Mouse (Mus musculus): ENCODE data around the gene Cpa1. TPM values are rescaled to one million over a fixed set of nuclear protein-coding genes. Genes with fewer than 3 reads are reported as not detected.

The Cpa1 gene
- total and polyA plus RNA-seq, 3 experiments = not detected

GRCm38 (mm10) chr6:30618735-30619134, 20.3 kb upstream of the Cpa1 start:
- no peak for DNase-seq (ENCODE audit: low spot score)
- H3K27me3 ChIP-seq (ENCODE audit: insufficient read depth, low read length) = peaks cover 36% of the 10 kb centered on the region

GRCm38 (mm10) chr6:30619606-30620005, 19.4 kb upstream of the Cpa1 start:
- H3K4me3 ChIP-seq (ENCODE audit: low read depth, low read length) = no peak overlapping the region
- TF ChIP-seq GATA2 (IDR thresholded peaks at IDR 0.05; ENCODE audit: borderline replicate concordance, low read depth, low read length) = no peak
- no peak for TF ChIP-seq CTCF (IDR thresholded peaks at IDR 0.05; ENCODE audit: low read depth, low read length)
- TF ChIP-seq POLR2AphosphoS5 (IDR thresholded peaks at IDR 0.05; ENCODE audit: insufficient replicate concordance, low read depth, low read length) = no peak
- TF ChIP-seq TAL1 (conservative IDR thresholded peaks at IDR 0.05; ENCODE audit: low read depth, low read length) = no peak

More at GRCm38 (mm10) chr6:30618735-30619134, 20.3 kb upstream of the Cpa1 start:
- Histone ChIP-seq H3K36me3 (replicated peaks) (no peaks in the 10 kb centered on the region), H3K4me3 (ENCODE audit: low read depth, low read length) (no peak overlapping the region), H3K9me3 (replicated peaks) (no peaks in the 10 kb centered on the region), H3K4me1 (ENCODE audit: insufficient read depth, low read depth, low read length) (peaks cover 2% of the 10 kb centered on the region; the same call in 1 of the 2 replicates)
- TF ChIP-seq GATA2 (IDR thresholded peaks at IDR 0.05; ENCODE audit: borderline replicate concordance, low read depth, low read length) (no peak), CTCF (IDR thresholded peaks at IDR 0.05; ENCODE audit: low read depth, low read length) (no peak), POLR2AphosphoS5 (IDR thresholded peaks at IDR 0.05; ENCODE audit: insufficient replicate concordance, low read depth, low read length) (no peak), TAL1 (conservative IDR thresholded peaks at IDR 0.05; ENCODE audit: low read depth, low read length) (no peak), GATA1 (IDR thresholded peaks at IDR 0.05; ENCODE audit: borderline replicate concordance, low read length) (no peak)
- no peak for ATAC-seq (ENCODE audit: extremely low read depth, insufficient number of reproducible peaks, low FRiP score, poor library complexity, severe bottlenecking)

GRCm38 (mm10) chr6:30620591-30620990, 18.4 kb upstream of the Cpa1 start:
- TF ChIP-seq CTCF (IDR thresholded peaks at IDR 0.05; ENCODE audit: low read depth, low read length) (no peak), TAL1 (conservative IDR thresholded peaks at IDR 0.05; ENCODE audit: low read depth, low read length) (no peak), POLR2AphosphoS5 (IDR thresholded peaks at IDR 0.05; ENCODE audit: insufficient replicate concordance, low read depth, low read length) (no peak), GATA2 (IDR thresholded peaks at IDR 0.05; ENCODE audit: borderline replicate concordance, low read depth, low read length) (no peak), GATA1 (IDR thresholded peaks at IDR 0.05; ENCODE audit: borderline replicate concordance, low read length) (no peak)
- H3K36me3 ChIP-seq (replicated peaks) = no peaks in the 10 kb centered on the region
- peaks cover 36% of the 10 kb centered on the region for H3K27me3 ChIP-seq (ENCODE audit: insufficient read depth, low read length)
- ATAC-seq (ENCODE audit: extremely low read depth, insufficient number of reproducible peaks, low FRiP score, poor library complexity, severe bottlenecking) = no peak
- no peak for DNase-seq (ENCODE audit: low spot score)
- no peaks in the 10 kb centered on the region for H3K9me3 ChIP-seq (replicated peaks)
- no peak overlapping the region for H3K4me3 ChIP-seq (ENCODE audit: low read depth, low read length)
- H3K4me1 ChIP-seq (ENCODE audit: insufficient read depth, low read depth, low read length) = peaks cover 2% of the 10 kb centered on the region; the same call in 1 of the 2 replicates

More at GRCm38 (mm10) chr6:30619606-30620005, 19.4 kb upstream of the Cpa1 start:
- Histone ChIP-seq H3K4me1 (ENCODE audit: insufficient read depth, low read depth, low read length) (peaks cover 2% of the 10 kb centered on the region; the same call in 1 of the 2 replicates), H3K27me3 (ENCODE audit: insufficient read depth, low read length) (peaks cover 35% of the 10 kb centered on the region), H3K9me3 (replicated peaks) (no peaks in the 10 kb centered on the region), H3K36me3 (replicated peaks) (no peaks in the 10 kb centered on the region)
- no peak for DNase-seq (ENCODE audit: low spot score)
- ATAC-seq (ENCODE audit: extremely low read depth, insufficient number of reproducible peaks, low FRiP score, poor library complexity, severe bottlenecking) = no peak

GRCm38 (mm10) chr6:30620994-30621393, 18.0 kb upstream of the Cpa1 start:
- TF ChIP-seq CTCF (IDR thresholded peaks at IDR 0.05; ENCODE audit: low read depth, low read length) (no peak), GATA2 (IDR thresholded peaks at IDR 0.05; ENCODE audit: borderline replicate concordance, low read depth, low read length) (no peak), TAL1 (conservative IDR thresholded peaks at IDR 0.05; ENCODE audit: low read depth, low read length) (no peak), GATA1 (IDR thresholded peaks at IDR 0.05; ENCODE audit: borderline replicate concordance, low read length) (no peak), POLR2AphosphoS5 (IDR thresholded peaks at IDR 0.05; ENCODE audit: insufficient replicate concordance, low read depth, low read length) (no peak)
- no peaks in the 10 kb centered on the region for H3K9me3 ChIP-seq (replicated peaks)
- H3K36me3 ChIP-seq (replicated peaks) = no peaks in the 10 kb centered on the region
- peaks cover 33% of the 10 kb centered on the region for H3K27me3 ChIP-seq (ENCODE audit: insufficient read depth, low read length)
- peaks cover 2% of the 10 kb centered on the region; the same call in 1 of the 2 replicates for H3K4me1 ChIP-seq (ENCODE audit: insufficient read depth, low read depth, low read length)
- H3K4me3 ChIP-seq (ENCODE audit: low read depth, low read length) = no peak overlapping the region
- DNase-seq (ENCODE audit: low spot score) = no peak
- ATAC-seq (ENCODE audit: extremely low read depth, insufficient number of reproducible peaks, low FRiP score, poor library complexity, severe bottlenecking) = no peak

- Histone ChIP-seq H3K27me3 (ENCODE audit: insufficient read depth, low read length) (peaks cover 31% of the 10 kb centered on the region), H3K36me3 (replicated peaks) (no peaks in the 10 kb centered on the region), H3K9me3 (replicated peaks) (no peaks in the 10 kb centered on the region), H3K4me3 (ENCODE audit: low read depth, low read length) (no peak overlapping the region), H3K4me1 (ENCODE audit: insufficient read depth, low read depth, low read length) (peaks cover 1% of the 10 kb centered on the region; the same call in 1 of the 2 replicates)
- no peak for DNase-seq (ENCODE audit: low spot score)
- ATAC-seq (ENCODE audit: extremely low read depth, insufficient number of reproducible peaks, low FRiP score, poor library complexity, severe bottlenecking) = no peak
- TF ChIP-seq GATA2 (IDR thresholded peaks at IDR 0.05; ENCODE audit: borderline replicate concordance, low read depth, low read length) (no peak), POLR2AphosphoS5 (IDR thresholded peaks at IDR 0.05; ENCODE audit: insufficient replicate concordance, low read depth, low read length) (no peak), TAL1 (conservative IDR thresholded peaks at IDR 0.05; ENCODE audit: low read depth, low read length) (no peak), GATA1 (IDR thresholded peaks at IDR 0.05; ENCODE audit: borderline replicate concordance, low read length) (no peak), CTCF (IDR thresholded peaks at IDR 0.05; ENCODE audit: low read depth, low read length) (no peak)
Measured at GRCm38 (mm10) chr6:30621986-30622389, 17.0 kb upstream of the Cpa1 start.

GRCm38 (mm10) chr6:30624763-30625162, 14.3 kb upstream of the Cpa1 start:
- Histone ChIP-seq H3K4me1 (ENCODE audit: insufficient read depth, low read depth, low read length) (peaks cover 5% of the 10 kb centered on the region; the same call in 1 of the 2 replicates), H3K27me3 (ENCODE audit: insufficient read depth, low read length) (peaks cover 22% of the 10 kb centered on the region), H3K4me3 (ENCODE audit: low read depth, low read length) (no peak overlapping the region), H3K36me3 (replicated peaks) (no peaks in the 10 kb centered on the region), H3K9me3 (replicated peaks) (no peaks in the 10 kb centered on the region)
- ATAC-seq (ENCODE audit: extremely low read depth, insufficient number of reproducible peaks, low FRiP score, poor library complexity, severe bottlenecking) = no peak
- DNase-seq (ENCODE audit: low spot score) = no peak
- TF ChIP-seq CTCF (IDR thresholded peaks at IDR 0.05; ENCODE audit: low read depth, low read length) (no peak), POLR2AphosphoS5 (IDR thresholded peaks at IDR 0.05; ENCODE audit: insufficient replicate concordance, low read depth, low read length) (no peak), TAL1 (conservative IDR thresholded peaks at IDR 0.05; ENCODE audit: low read depth, low read length) (no peak), GATA2 (IDR thresholded peaks at IDR 0.05; ENCODE audit: borderline replicate concordance, low read depth, low read length) (no peak), GATA1 (IDR thresholded peaks at IDR 0.05; ENCODE audit: borderline replicate concordance, low read length) (no peak)

Data from G1E (cell line).